Mouse (Mus musculus): Measurements from ENCODE around the gene Dlg1.

GRCm38 (mm10) chr16:31878573-31879257, 215.5 kb downstream of the Dlg1 start, which contains the start of gene Meltf:
- TF ChIP-seq CTCF (conservative IDR thresholded peaks at IDR 0.05; ENCODE audit: low read length) = peak; percentile 72
- no peak for TF ChIP-seq NANOG (IDR thresholded peaks at IDR 0.05; ENCODE audit: borderline replicate concordance, low read length)

All from E14TG2a.4 (cell line).